Mouse (Mus musculus) lung, adult 2 months (tissue): ENCODE measurements around the gene Epb41. TPM values are rescaled to one million over a fixed set of nuclear protein-coding genes. Genes with fewer than 3 reads are reported as not detected.

Source experiments
- DNase-seq: peaks from one replicate; pipeline ENCODE4 v3.0.0; 2022
- H3K4me1 ChIP-seq: fragments of 200-500 bp; 2 replicates; pipeline ENCODE4 v1.6.1; 2011; ENCODE audit warnings: low read length; ENCODE audit not compliant: control insufficient read depth, insufficient read depth
- H3K4me3 ChIP-seq: fragments of 200-500 bp; replicated peaks from 2 replicates; pipeline ENCODE3; 2011; ENCODE audit warnings: low read depth, mild to moderate bottlenecking, control low read depth, low read length; ENCODE audit errors: extremely low read depth
- CTCF ChIP-seq: fragments of 200-500 bp; IDR thresholded peaks from 2 replicates; pipeline ENCODE4 v1.5.1; 2011; ENCODE audit warnings: mild to moderate bottlenecking, low read length, control low read depth; ENCODE audit not compliant: insufficient read depth
- POLR2A ChIP-seq: fragments of 200-500 bp; IDR thresholded peaks from 2 replicates; pipeline ENCODE4 v1.6.1; 2011; ENCODE audit warnings: low read depth, mild to moderate bottlenecking, control low read depth, low read length, borderline replicate concordance; ENCODE audit errors: extremely low read depth
- WGBS: fragments of 180-500 bp; shearing (Covaris S2); methylation state at CpG from one replicate; pipeline ENCODE4 v1.1.7; 2018; 5-methylcytosine and 5-hydroxymethylcytosine counted together
- polyA plus RNA-seq: library from polyadenylated mRNA; depleted of rRNA; stranded (reverse); fragments of >200 nt; gene quantifications from 2 replicates; pipeline ENCODE4 v1.2.3, GENCODE M21; 2012

Gene Epb41
- polyA plus RNA-seq, 1 experiment = 38.3 TPM

DNA sequence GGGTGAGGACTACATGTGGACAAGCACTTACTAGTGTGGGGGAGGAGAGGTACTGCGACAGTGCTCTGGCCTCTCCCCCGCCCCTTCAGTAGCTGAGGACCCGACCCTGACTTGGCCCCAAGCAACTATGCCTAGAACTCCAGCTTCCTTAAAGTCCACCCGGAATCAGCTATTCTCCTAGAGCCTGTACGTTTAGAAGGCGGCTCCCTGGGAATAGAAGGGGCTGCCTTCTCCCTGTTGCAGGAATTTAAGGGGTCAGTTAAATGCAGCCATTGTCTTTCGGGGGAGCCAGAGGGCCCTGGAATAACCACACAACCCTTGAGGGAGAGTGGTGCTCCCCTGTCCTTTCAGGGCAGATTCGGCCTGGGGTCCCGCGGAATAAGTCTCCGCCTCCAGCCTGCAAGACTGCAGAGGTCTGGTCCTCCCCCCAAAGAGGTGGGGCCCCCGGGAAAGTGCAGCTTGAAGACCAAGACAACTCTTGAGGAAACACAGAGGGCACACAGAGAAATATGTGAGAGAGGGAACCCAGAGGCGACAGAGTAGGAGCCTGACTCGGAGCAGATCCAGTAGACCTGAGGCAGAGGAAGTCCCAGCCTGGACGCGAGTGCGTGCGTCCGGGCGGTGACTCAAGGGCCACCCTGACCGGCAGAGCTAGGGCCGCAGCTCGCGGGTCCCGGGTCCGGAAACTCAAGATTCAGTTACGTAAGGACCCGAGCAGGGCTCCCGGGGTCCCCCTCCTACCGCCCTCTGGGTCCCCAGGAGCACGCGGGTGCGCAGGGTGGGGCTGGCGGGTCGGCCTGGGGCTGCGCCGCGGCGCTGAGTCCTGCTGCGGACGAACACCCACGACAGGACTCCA is 816 bp downstream of the Epb41 start, which contains the start of gene Gm10300:
TSS of gene Gm10300 (plus strand) at position 621 of the 856 bp plus-strand sequence.
- Histone ChIP-seq H3K4me1 (peaks cover 7% of the 10 kb centered on the region), H3K4me3 (peak within 1 kb of the TSS; percentile 68)
- peak; percentile 66 for DNase-seq
- 1% methylated on average over 42 of the region's 42 CpGs for WGBS
- no peak for TF ChIP-seq CTCF
- TF ChIP-seq POLR2A = no peak

DNA sequence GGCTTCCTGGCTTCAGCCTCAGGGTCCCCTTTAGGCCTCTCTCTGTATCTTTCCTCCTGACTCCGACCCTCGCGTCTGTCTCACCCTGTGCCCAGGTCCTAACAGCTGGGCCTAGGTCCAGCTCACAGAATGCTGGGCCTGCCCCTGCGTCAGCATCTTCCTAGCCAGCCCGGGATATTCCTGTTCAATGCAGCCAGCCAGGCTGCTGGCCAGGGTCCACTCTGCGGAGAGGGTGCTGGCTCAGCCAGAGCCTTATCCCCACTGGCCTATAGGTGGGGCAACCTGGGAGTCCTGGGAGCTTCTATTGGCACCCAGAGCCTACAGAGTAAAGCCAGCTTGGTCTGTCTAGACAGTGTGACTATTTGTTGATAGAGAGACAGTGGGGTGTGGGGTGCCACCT is 2.2 kb downstream of the Epb41 start:
- TF ChIP-seq CTCF = no peak
- Histone ChIP-seq H3K4me3 (no peak overlapping the region), H3K4me1 (peaks cover 7% of the 10 kb centered on the region)
- DNase-seq = no peak
- WGBS = 76% methylated on average over 6 of the region's 6 CpGs

DNA sequence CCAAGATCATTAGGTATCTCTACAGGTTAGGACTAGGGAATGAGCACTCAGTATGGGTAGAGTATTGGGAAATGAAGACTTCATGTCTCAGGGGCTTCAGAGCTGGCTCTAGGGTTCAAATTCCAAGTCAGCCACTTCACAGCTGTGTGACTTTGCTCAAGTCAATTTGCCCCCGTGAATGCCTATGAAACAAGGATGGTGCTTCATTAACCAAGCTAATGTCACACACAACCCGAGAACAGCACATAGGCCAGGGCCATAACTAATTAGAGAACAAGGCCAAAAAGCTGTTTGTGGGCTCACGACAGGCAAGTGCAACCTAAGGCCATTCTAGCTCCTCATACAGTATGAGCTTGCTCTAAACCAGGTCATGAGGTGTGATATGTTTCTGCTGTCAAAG is 3.0 kb downstream of the Epb41 start:
- TF ChIP-seq POLR2A (no peak), CTCF (no peak)
- Histone ChIP-seq H3K4me1 (peaks cover 7% of the 10 kb centered on the region), H3K4me3 (no peak overlapping the region)
- WGBS = 86% methylated on average over 3 of the region's 3 CpGs
- DNase-seq = no peak

DNA sequence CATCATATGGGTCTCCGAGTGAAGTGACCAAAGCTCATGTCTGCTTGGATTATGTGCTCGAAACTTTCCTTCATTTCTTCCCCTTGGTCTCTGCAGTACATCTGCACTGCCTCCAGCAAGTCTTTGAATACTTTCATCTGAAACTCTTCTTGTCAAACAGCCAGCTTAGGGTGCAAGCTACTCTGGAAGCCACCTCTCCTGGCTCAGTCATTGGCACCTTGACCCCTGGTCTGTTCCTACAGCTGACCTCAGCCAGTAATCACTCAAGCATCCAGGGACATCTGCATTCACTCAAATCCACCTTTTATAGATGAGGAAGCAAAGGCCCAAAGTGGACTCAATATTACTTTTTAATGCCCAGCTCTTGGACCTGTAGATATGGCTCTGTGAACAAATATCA is 3.4 kb downstream of the Epb41 start:
- H3K4me3 ChIP-seq = no peak overlapping the region
- DNase-seq = no peak
- WGBS = 91% methylated on average over 2 of the region's 2 CpGs
- TF ChIP-seq POLR2A (no peak), CTCF (no peak)
- peaks cover 4% of the 10 kb centered on the region for H3K4me1 ChIP-seq

DNA sequence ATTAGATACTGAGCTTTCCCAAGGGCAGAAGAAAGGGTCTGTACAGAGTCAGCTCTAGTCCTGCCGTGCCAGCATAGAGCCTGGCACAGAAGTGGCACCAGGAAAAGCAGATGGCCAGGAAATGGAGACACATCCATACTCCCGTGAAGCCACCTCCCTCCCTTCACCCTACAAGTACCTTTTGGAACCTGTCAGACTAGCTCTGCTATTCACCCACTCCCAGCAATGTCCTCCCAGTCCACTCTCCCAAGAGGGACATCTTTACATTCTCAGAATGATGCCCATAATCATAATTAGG is 7.2 kb downstream of the Epb41 start:
- H3K4me1 ChIP-seq = peaks cover 8% of the 10 kb centered on the region

DNA sequence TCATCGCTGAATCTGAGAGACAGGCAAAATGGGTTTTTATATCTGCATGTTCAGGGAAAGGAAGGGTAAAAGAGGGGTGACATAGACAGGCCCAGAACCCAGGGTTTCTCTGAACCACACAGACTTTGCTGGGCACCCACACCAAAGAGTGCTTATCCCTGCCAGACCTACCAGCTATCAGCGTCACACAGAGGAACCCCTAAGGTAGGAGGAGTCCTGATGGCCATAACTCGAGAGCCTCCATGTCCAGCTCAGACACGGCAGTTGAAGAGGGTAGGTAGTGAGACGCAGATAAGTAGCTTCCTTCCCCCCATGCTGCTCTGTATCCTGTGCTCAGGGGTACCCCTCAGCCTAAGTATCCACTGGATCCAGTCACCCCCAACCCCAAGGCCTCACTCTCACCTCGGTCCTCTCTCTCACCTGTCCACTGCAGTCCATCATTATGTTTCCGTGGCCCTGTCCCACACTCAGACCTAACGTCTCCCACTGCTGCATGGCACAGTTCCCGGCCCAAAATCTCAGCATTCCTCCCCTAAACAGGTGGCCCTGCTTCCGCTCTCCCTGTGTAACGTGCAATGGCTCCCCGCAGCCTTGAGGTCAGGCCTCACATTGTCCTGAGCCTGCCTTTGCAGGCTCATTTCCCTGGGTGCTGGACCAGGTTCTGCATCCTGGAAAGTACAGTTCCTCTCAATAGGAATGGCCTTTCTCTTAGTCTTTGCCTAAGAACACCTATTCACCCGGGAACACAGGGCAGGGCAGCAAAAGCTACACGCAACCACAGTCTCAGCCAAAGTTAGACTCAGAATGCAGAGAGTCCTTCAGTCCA is 7.8 kb downstream of the Epb41 start:
- TF ChIP-seq POLR2A = no peak
- TF ChIP-seq CTCF = no peak

More for the DNA sequence above, 7.2 kb downstream of the Epb41 start:
- TF ChIP-seq POLR2A (no peak), CTCF (no peak)
- WGBS = 35% methylated on average over 2 of the region's 2 CpGs
- no peak for DNase-seq
- H3K4me3 ChIP-seq = no peak overlapping the region

DNA sequence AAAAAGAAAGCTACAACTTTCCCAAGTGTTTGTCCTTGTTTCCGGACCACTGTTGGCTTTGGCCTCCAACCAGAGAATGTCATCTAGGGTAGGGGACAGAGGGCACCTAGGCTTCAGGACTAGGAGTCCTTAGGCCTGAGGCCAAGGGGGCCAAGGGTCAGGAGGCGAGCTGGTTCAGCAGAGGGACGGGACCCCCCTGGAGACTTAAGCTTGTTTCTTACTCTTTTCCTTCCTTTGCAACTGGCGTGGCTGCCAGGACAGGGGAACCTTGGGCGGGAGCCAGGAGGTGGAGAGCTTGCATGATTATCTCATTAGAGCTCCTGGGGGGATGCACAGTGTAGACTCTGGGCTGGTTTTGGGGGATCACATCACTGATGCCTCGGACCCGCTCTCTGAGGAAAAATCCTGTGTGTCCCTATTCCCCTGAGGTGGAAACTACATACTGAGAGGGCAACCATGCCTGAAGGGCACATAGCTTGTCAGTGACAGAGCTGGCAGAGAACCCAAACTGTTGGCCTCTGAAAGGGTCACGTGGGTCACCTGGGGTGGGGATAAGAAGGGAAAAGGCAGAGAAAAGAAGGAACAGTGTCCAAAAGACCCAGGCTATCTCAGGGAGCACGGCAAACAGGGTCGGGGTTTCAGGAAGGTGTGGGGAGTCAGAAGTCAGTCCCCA is 8.9 kb downstream of the Epb41 start:
- TF ChIP-seq CTCF = no peak
- H3K4me1 ChIP-seq = peaks cover 8% of the 10 kb centered on the region
- no peak overlapping the region for H3K4me3 ChIP-seq
- 41% methylated on average over 10 of the region's 10 CpGs for WGBS
- DNase-seq = no peak

More for the DNA sequence above, 7.8 kb downstream of the Epb41 start:
- 87% methylated on average over 14 of the region's 14 CpGs for WGBS
- no peak for DNase-seq
- Histone ChIP-seq H3K4me1 (peaks cover 8% of the 10 kb centered on the region), H3K4me3 (no peak overlapping the region)

DNA sequence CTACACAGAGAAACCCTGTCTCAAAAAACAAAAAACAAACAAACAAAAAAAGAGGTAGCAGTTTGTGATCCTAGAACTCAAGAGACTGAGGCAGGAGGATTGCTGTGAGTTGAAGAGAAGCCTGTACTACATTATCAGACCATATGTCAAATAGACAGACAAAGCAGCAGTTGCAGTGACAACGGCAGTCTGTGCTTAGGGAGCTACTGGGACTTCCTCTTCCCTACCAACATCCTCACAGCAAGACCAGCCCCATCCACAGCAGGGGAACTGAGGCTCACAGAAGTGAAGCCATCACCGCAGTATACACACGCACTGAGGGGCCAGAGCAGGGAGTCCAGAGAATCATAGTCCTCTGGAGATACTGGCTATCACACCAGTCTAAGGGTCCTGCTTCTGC is 9.5 kb downstream of the Epb41 start:
- TF ChIP-seq CTCF (no peak), POLR2A (no peak)
- DNase-seq = no peak
- 52% methylated on average over 3 of the region's 3 CpGs for WGBS
- Histone ChIP-seq H3K4me3 (no peak overlapping the region), H3K4me1 (peaks cover 8% of the 10 kb centered on the region)

DNA sequence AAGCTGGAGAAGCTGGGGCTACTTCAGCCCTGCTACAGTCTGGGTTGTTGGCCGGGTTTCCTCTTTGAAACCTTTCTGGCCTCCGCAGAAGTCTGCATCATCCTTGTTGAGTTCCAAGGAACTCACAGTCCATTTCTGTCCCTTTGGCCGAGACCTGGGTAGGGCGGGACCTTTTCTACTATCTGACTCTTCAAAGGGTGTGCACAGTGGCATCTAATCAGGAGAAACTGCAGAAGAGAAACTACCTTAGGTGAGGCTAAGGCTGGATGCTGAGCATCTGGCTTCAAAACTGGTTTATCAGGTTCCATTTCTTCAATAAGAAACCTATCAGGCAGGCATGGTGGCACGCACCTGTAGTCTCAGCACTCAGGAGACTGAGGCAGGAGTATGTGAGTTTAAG is 10.6 kb downstream of the Epb41 start:
- no peak overlapping the region for H3K4me3 ChIP-seq
- WGBS = 76% methylated on average over 5 of the region's 5 CpGs
- H3K4me1 ChIP-seq = peaks cover 8% of the 10 kb centered on the region
- TF ChIP-seq POLR2A (no peak), CTCF (no peak)
- no peak for DNase-seq
